Mouse (Mus musculus) thymus, adult 2 months (tissue): Measurements from ENCODE around the gene Matk.

Experiments
- CTCF ChIP-seq: fragments of 200-500 bp; IDR thresholded peaks from 2 replicates; pipeline ENCODE4 v1.5.1; 2012; ENCODE audit warnings: mild to moderate bottlenecking, control low read depth, low read length, moderate library complexity, borderline replicate concordance; ENCODE audit not compliant: control insufficient read depth, poor library complexity, insufficient read depth; ENCODE audit errors: extremely low read depth
- POLR2A ChIP-seq: fragments of 200-500 bp; IDR thresholded peaks from 2 replicates; pipeline ENCODE4 v1.6.1; 2012; ENCODE audit warnings: mild to moderate bottlenecking, low read length, control low read depth, moderate library complexity; ENCODE audit not compliant: control insufficient read depth, poor library complexity, insufficient read depth; ENCODE audit errors: extremely low read depth

DNA sequence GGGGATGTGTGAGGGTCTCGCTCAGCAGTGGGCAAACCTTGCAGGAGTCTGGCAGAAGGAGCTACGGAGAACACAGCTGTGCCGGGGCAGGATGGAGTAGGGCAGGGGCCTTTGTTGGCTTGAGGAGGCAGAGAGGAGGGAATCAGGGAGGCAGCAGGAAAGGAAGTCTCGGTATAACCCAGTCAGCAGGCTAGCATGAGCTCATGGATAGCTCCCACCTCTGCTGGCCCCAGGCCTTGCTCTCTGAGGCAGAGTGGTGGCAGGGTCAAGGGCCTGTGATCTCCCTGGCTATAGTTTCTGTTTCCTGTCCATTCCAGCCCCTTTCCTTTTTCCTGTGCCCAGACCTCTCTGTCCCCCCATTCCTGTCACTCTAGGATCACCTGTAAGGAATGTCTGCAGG, 49.6 kb downstream of the Matk start:
- no peak for TF ChIP-seq POLR2A
- TF ChIP-seq CTCF = no peak
